Mouse (Mus musculus) intestine, postnatal 0 days (tissue): Measurements from ENCODE around the gene Mrps21. TPM values are rescaled to one million over a fixed set of nuclear protein-coding genes. Genes with fewer than 3 reads are reported as not detected.

Experiments
- ATAC-seq: fragments of 200-750 bp; cut with Nextera tagmentation; 2 replicates; pipeline ENCODE4 v1.8.0; 2017; ENCODE audit warnings: mild to moderate bottlenecking, moderate TSS enrichment, moderate library complexity
- H3K27ac ChIP-seq: fragments of 300-500 bp; sonication (generic); 2 replicates; pipeline ENCODE4 v1.5.1; 2014; ENCODE audit warnings: mild to moderate bottlenecking, low read depth, low read length, moderate library complexity
- H3K27me3 ChIP-seq: fragments of 300-500 bp; sonication (generic); replicated peaks from 2 replicates; pipeline ENCODE4 v1.6.1; 2014; ENCODE audit warnings: low read length, mixed read lengths; ENCODE audit not compliant: control insufficient read depth, insufficient read depth
- H3K36me3 ChIP-seq: fragments of 300-500 bp; sonication (generic); 2 replicates; pipeline ENCODE4 v1.6.1; 2014; ENCODE audit warnings: mild to moderate bottlenecking, moderate library complexity; ENCODE audit not compliant: control insufficient read depth, insufficient read depth
- H3K4me1 ChIP-seq: fragments of 300-500 bp; sonication (generic); replicated peaks from 2 replicates; pipeline ENCODE4 v1.6.1; 2014; ENCODE audit warnings: antibody characterized with exemption, low read length, mixed read lengths; ENCODE audit not compliant: control insufficient read depth, insufficient read depth
- H3K4me2 ChIP-seq: fragments of 300-500 bp; sonication (generic); replicated peaks from 2 replicates; pipeline ENCODE4 v1.6.1; 2014; ENCODE audit warnings: low read depth, mild to moderate bottlenecking, moderate library complexity
- H3K4me3 ChIP-seq: fragments of 300-500 bp; sonication (generic); 2 replicates; pipeline ENCODE4 v1.5.1; 2014; ENCODE audit warnings: low read depth, low read length
- H3K9ac ChIP-seq: fragments of 300-500 bp; sonication (generic); 2 replicates; pipeline ENCODE4 v1.6.1; 2014; ENCODE audit warnings: mild to moderate bottlenecking, low read depth, low read length
- H3K9me3 ChIP-seq: fragments of 300-500 bp; sonication (generic); 2 replicates; pipeline ENCODE4 v1.6.1; 2016; ENCODE audit warnings: mixed run types; ENCODE audit not compliant: control insufficient read depth
- CTCF ChIP-seq: sonication (generic); IDR thresholded peaks from 2 replicates; pipeline ENCODE4 v1.5.1; 2016; ENCODE audit warnings: low read depth, mild to moderate bottlenecking, control low read depth, antibody characterized with exemption, moderate library complexity
- WGBS: fragments of 180-500 bp; shearing (Covaris S2); extraction: QIAGEN DNeasy Blood & Tissue Kit; methylation state at CpG from one replicate; pipeline ENCODE4 v1.1.7; 2014; 5-methylcytosine and 5-hydroxymethylcytosine counted together
- polyA plus RNA-seq: library from polyadenylated mRNA; unstranded; fragments of >200 nt; fragmentation: Nextera tagmentation; extraction: Ambion mirVana; gene quantifications from 2 replicates; pipeline ENCODE4 v1.2.1, GENCODE M21; 2015

The Mrps21 gene
- polyA plus RNA-seq, 1 experiment from 2014 or later: 353 TPM

GRCm38 (mm10) chr3:95884400-95884799 is 13.1 kb upstream of the Mrps21 start:
- no peaks in the 10 kb centered on the region for H3K9me3 ChIP-seq
- ATAC-seq: peak; percentile 46
- H3K36me3 ChIP-seq: no peaks in the 10 kb centered on the region; the same call in 1 of the 2 replicates
- 45% methylated on average over 5 of the region's 5 CpGs for WGBS
- H3K27ac ChIP-seq: peak overlapping the region; percentile 90
- H3K4me3 ChIP-seq: no peak overlapping the region
- H3K4me1 ChIP-seq: no peaks in the 10 kb centered on the region
- no peak for TF ChIP-seq CTCF
- H3K9ac ChIP-seq: no peak overlapping the region
- no peaks in the 10 kb centered on the region for H3K27me3 ChIP-seq
- peak overlapping the region; percentile 41; the same call in 1 of the 2 replicates for H3K4me2 ChIP-seq

- Histone ChIP-seq H3K27me3 (no peaks in the 10 kb centered on the region), H3K9ac (peak overlapping the region; percentile 23; the same call in 1 of the 2 replicates), H3K4me1 (no peaks in the 10 kb centered on the region), H3K27ac (peak overlapping the region; percentile 6; the same call in 1 of the 2 replicates), H3K9me3 (no peaks in the 10 kb centered on the region), H3K36me3 (no peaks in the 10 kb centered on the region; the same call in 1 of the 2 replicates), H3K4me3 (peak overlapping the region; percentile 39), H3K4me2 (peak overlapping the region; percentile 94)
- 2% methylated on average over 24 of the region's 24 CpGs for WGBS
- peak; percentile 70 for TF ChIP-seq CTCF
- ATAC-seq: no peak
These were observed 11.6 kb upstream of the Mrps21 start for GRCm38 (mm10) chr3:95882816-95883425.

GRCm38 (mm10) chr3:95881979-95882815 is 10.9 kb upstream of the Mrps21 start, which contains the start of gene Ciart:
Gene Ciart (minus strand): TSS chr3:95882251.
- peak within 1 kb of the TSS; percentile 8; the same call in 1 of the 2 replicates for H3K27ac ChIP-seq
- no peaks in the 10 kb centered on the region; the same call in 1 of the 2 replicates for H3K36me3 ChIP-seq
- H3K4me3 ChIP-seq: peak within 1 kb of the TSS; percentile 39
- H3K9ac ChIP-seq: peak within 1 kb of the TSS; percentile 48
- H3K4me2 ChIP-seq: peak within 1 kb of the TSS; percentile 94
- no peak for TF ChIP-seq CTCF
- no peaks in the 10 kb centered on the region for H3K4me1 ChIP-seq
- no peaks in the 10 kb centered on the region for H3K27me3 ChIP-seq
- no peaks in the 10 kb centered on the region for H3K9me3 ChIP-seq
- under 1% methylated on average over 63 of the region's 66 CpGs for WGBS
- ATAC-seq: peak; percentile 94

GRCm38 (mm10) chr3:95879063-95879462 is 7.7 kb upstream of the Mrps21 start:
- Histone ChIP-seq H3K4me1 (no peaks in the 10 kb centered on the region), H3K4me3 (no peak overlapping the region), H3K4me2 (no peak overlapping the region), H3K9me3 (no peaks in the 10 kb centered on the region), H3K36me3 (no peaks in the 10 kb centered on the region), H3K27me3 (no peaks in the 10 kb centered on the region), H3K27ac (no peak overlapping the region), H3K9ac (no peak overlapping the region)
- WGBS: 84% methylated on average over 4 of the region's 4 CpGs
- no peak for ATAC-seq
- TF ChIP-seq CTCF: no peak

- Histone ChIP-seq H3K27ac (no peak overlapping the region), H3K27me3 (no peaks in the 10 kb centered on the region), H3K36me3 (peaks cover 14% of the 10 kb centered on the region; the same call in 1 of the 2 replicates), H3K9me3 (no peaks in the 10 kb centered on the region), H3K4me3 (peak overlapping the region; percentile 55), H3K9ac (peak overlapping the region; percentile 78; the same call in 1 of the 2 replicates), H3K4me1 (0 out of 2 replicates have a peak, but pooled peaks cover 2% of the 10 kb centered on the region), H3K4me2 (peak overlapping the region; percentile 70)
- ATAC-seq: no peak
- TF ChIP-seq CTCF: no peak
- 46% methylated on average over 7 of the region's 7 CpGs for WGBS
These were observed 729 bp upstream of the Mrps21 start for GRCm38 (mm10) chr3:95872048-95872447.

GRCm38 (mm10) chr3:95870976-95871375 is 343 bp downstream of the Mrps21 start:
- ATAC-seq: peak; percentile 21; the same call in 1 of the 2 replicates
- Histone ChIP-seq H3K4me1 (0 out of 2 replicates have a peak, but pooled peaks cover 2% of the 10 kb centered on the region), H3K9ac (peak overlapping the region; percentile 78), H3K27ac (peak overlapping the region; percentile 88), H3K4me2 (peak overlapping the region; percentile 70), H3K4me3 (peak overlapping the region; percentile 55), H3K9me3 (no peaks in the 10 kb centered on the region), H3K27me3 (no peaks in the 10 kb centered on the region), H3K36me3 (peaks cover 14% of the 10 kb centered on the region; the same call in 1 of the 2 replicates)
- no peak for TF ChIP-seq CTCF
- 6% methylated on average over 15 of the region's 15 CpGs for WGBS
